Mouse (Mus musculus) hindbrain, embryonic 10.5 days (tissue): ENCODE results near the gene Cstb. TPM values are rescaled to one million over a fixed set of nuclear protein-coding genes. Genes with fewer than 3 reads are reported as not detected.
A peak's percentile ranks its signal among the peaks of the same experiment; 100 is the strongest.

Experiments
- DNase-seq: peaks from one replicate; pipeline ENCODE4 v3.0.0-alpha.2; 2017; ENCODE audit warnings: low spot score
- H3K27ac ChIP-seq: fragments of 300-500 bp; sonication (generic); 2 replicates; pipeline ENCODE4 v1.5.1; 2016; ENCODE audit warnings: mild to moderate bottlenecking, moderate library complexity
- H3K27me3 ChIP-seq: fragments of 300-500 bp; sonication (generic); 2 replicates; pipeline ENCODE4 v1.6.1; 2016; ENCODE audit warnings: mild to moderate bottlenecking; ENCODE audit not compliant: poor library complexity, insufficient read depth, severe bottlenecking
- H3K36me3 ChIP-seq: fragments of 300-500 bp; sonication (generic); 2 replicates; pipeline ENCODE4 v1.6.1; 2016; ENCODE audit warnings: mild to moderate bottlenecking, moderate library complexity
- H3K4me1 ChIP-seq: fragments of 300-500 bp; sonication (generic); replicated peaks from 2 replicates; pipeline ENCODE4 v1.6.1; 2016; ENCODE audit warnings: mild to moderate bottlenecking
- H3K4me3 ChIP-seq: fragments of 300-500 bp; sonication (generic); 2 replicates; pipeline ENCODE4 v1.5.1; 2016; ENCODE audit warnings: mild to moderate bottlenecking, moderate library complexity
- H3K9me3 ChIP-seq: fragments of 300-500 bp; sonication (generic); 2 replicates; pipeline ENCODE4 v1.6.1; 2016; ENCODE audit warnings: mild to moderate bottlenecking, moderate library complexity
- WGBS: fragments of 180-500 bp; shearing (Covaris S2); methylation state at CpG from one replicate; pipeline ENCODE4 v1.1.7; 2016; 5-methylcytosine and 5-hydroxymethylcytosine counted together
- polyA plus RNA-seq: library from polyadenylated mRNA; unstranded; fragments of >200 nt; fragmentation: Nextera tagmentation; extraction: Ambion mirVana; gene quantifications from 2 replicates; pipeline ENCODE4 v1.2.1, GENCODE M21; 2016

Gene Cstb
- polyA plus RNA-seq, 1 experiment from 2014 or later = 129 TPM

- no peak overlapping the region for H3K4me3 ChIP-seq
- H3K9me3 ChIP-seq = no peaks in the 10 kb centered on the region
- no peak overlapping the region for H3K27ac ChIP-seq
- no peaks in the 10 kb centered on the region for H3K36me3 ChIP-seq
- no peak for DNase-seq
- H3K27me3 ChIP-seq = peaks cover 22% of the 10 kb centered on the region
- peaks cover 44% of the 10 kb centered on the region for H3K4me1 ChIP-seq
- 88% methylated on average over 9 of the region's 9 CpGs for WGBS
These were observed 41.2 kb downstream of the Cstb start for GRCm38 (mm10) chr10:78466647-78467046.

- Histone ChIP-seq H3K9me3 (no peaks in the 10 kb centered on the region), H3K4me3 (no peak overlapping the region), H3K27me3 (peaks cover 20% of the 10 kb centered on the region), H3K36me3 (no peaks in the 10 kb centered on the region), H3K27ac (0 out of 2 replicates have a peak overlapping the region, but pooled peaks have one; percentile 23), H3K4me1 (peaks cover 44% of the 10 kb centered on the region)
- WGBS = 61% methylated on average over 2 of the region's 2 CpGs
- DNase-seq = peak; percentile 35
These were observed 42.4 kb downstream of the Cstb start for GRCm38 (mm10) chr10:78467761-78468310.

GRCm38 (mm10) chr10:78470582-78471313 is 45.3 kb downstream of the Cstb start:
- peak; percentile 20 for DNase-seq
- Histone ChIP-seq H3K27ac (peak overlapping the region; percentile 70), H3K9me3 (no peaks in the 10 kb centered on the region), H3K4me3 (peak overlapping the region; percentile 20; the same call in 1 of the 2 replicates), H3K27me3 (peaks cover 10% of the 10 kb centered on the region; the same call in 1 of the 2 replicates), H3K4me1 (peaks cover 21% of the 10 kb centered on the region), H3K36me3 (no peaks in the 10 kb centered on the region)
- 35% methylated on average over 15 of the region's 15 CpGs for WGBS

- 80% methylated on average over 3 of the region's 3 CpGs for WGBS
These were observed 46.6 kb downstream of the Cstb start for GRCm38 (mm10) chr10:78472046-78472445.

GRCm38 (mm10) chr10:78473434-78473833 is 48.0 kb downstream of the Cstb start:
- H3K27me3 ChIP-seq = peaks cover 7% of the 10 kb centered on the region; the same call in 1 of the 2 replicates
- peaks cover 9% of the 10 kb centered on the region for H3K4me1 ChIP-seq
- no peaks in the 10 kb centered on the region for H3K36me3 ChIP-seq
- DNase-seq = no peak
- no peak overlapping the region for H3K27ac ChIP-seq
- no peaks in the 10 kb centered on the region for H3K9me3 ChIP-seq
- H3K4me3 ChIP-seq = no peak overlapping the region
- WGBS = 63% methylated on average over 5 of the region's 5 CpGs

More at GRCm38 (mm10) chr10:78472046-78472445, 46.6 kb downstream of the Cstb start:
- Histone ChIP-seq H3K36me3 (no peaks in the 10 kb centered on the region), H3K27me3 (peaks cover 7% of the 10 kb centered on the region; the same call in 1 of the 2 replicates), H3K4me1 (peaks cover 19% of the 10 kb centered on the region), H3K9me3 (no peaks in the 10 kb centered on the region), H3K27ac (no peak overlapping the region), H3K4me3 (no peak overlapping the region)
- DNase-seq = no peak

DNA sequence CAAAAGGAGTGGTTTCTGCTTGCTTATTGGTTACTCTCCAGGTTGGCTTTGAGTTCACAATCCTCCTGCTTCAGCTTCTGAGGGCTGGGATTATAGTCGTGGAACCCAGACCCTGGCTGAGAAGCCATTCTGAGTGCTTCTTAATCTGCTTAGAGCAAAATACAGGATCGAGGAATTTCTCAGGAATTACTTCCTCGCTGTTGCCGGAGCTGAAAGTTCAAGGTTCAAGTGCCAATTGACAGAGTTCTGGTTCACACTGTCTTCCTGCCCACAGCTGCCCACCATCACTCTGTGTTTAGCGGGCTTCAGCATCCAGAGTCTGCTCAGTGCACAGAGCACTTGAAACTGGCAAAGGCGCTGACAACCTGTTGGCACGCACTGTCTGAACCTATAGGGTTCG is 49.3 kb downstream of the Cstb start:
- no peaks in the 10 kb centered on the region for H3K9me3 ChIP-seq
- no peaks in the 10 kb centered on the region for H3K36me3 ChIP-seq
- peaks cover 9% of the 10 kb centered on the region for H3K4me1 ChIP-seq
- 73% methylated on average over 8 of the region's 8 CpGs for WGBS
- peaks cover 8% of the 10 kb centered on the region; the same call in 1 of the 2 replicates for H3K27me3 ChIP-seq
- DNase-seq = no peak
- no peak overlapping the region for H3K27ac ChIP-seq
- H3K4me3 ChIP-seq = no peak overlapping the region

GRCm38 (mm10) chr10:78476821-78477220 is 51.4 kb downstream of the Cstb start:
- Histone ChIP-seq H3K4me3 (no peak overlapping the region), H3K27ac (no peak overlapping the region)
- 82% methylated on average over 4 of the region's 4 CpGs for WGBS

More at GRCm38 (mm10) chr10:78476821-78477220, 51.4 kb downstream of the Cstb start:
- Histone ChIP-seq H3K36me3 (no peaks in the 10 kb centered on the region), H3K4me1 (peaks cover 6% of the 10 kb centered on the region; the same call in 1 of the 2 replicates), H3K9me3 (no peaks in the 10 kb centered on the region), H3K27me3 (peaks cover 22% of the 10 kb centered on the region)
- DNase-seq = no peak

Other genes with a start within 250 kb of the Cstb start
- gene Pwp2, start 240.5 kb upstream of the Cstb start, polyA plus RNA-seq = 23.3 and 27.0 TPM in 2 replicates
- gene Trappc10, start 181.0 kb upstream of the Cstb start, polyA plus RNA-seq = 10.4 and 11.5 TPM in 2 replicates
- 40.1 and 47.2 TPM in 2 replicates for gene Agpat3, start 73.2 kb upstream of the Cstb start, polyA plus RNA-seq
- gene Rrp1, start 12.6 kb upstream of the Cstb start, polyA plus RNA-seq = 322 and 331 TPM in 2 replicates
- gene Pdxk, start 39.3 kb downstream of the Cstb start, polyA plus RNA-seq = 10.0 and 11.1 TPM in 2 replicates
- gene Olfr1358, start 91.8 kb downstream of the Cstb start, polyA plus RNA-seq = not detected in 2 replicates
- gene Ilvbl, start 148.7 kb downstream of the Cstb start, polyA plus RNA-seq = 35.5 and 48.0 TPM in 2 replicates
- 12.2 TPM in 2 replicates for gene Syde1, start 166.3 kb downstream of the Cstb start, polyA plus RNA-seq
- gene Olfr1357, start 192.4 kb downstream of the Cstb start, polyA plus RNA-seq = not detected in 2 replicates